Mouse (Mus musculus) myocyte (in vitro differentiated cells): ENCODE data around the gene Gfra1. TPM values are rescaled to one million over a fixed set of nuclear protein-coding genes. Genes with fewer than 3 reads are reported as not detected.

Source experiments
- H3K27me3 ChIP-seq: one replicate; pipeline ENCODE4 v1.6.1; 2011; ENCODE audit not compliant: control insufficient read depth, insufficient read depth, insufficient read length
- H3K36me3 ChIP-seq: one replicate; pipeline ENCODE4 v1.6.1; 2011; ENCODE audit not compliant: control insufficient read depth, insufficient read depth
- H3K4me2 ChIP-seq: one replicate; pipeline ENCODE4 v1.6.1; 2011; ENCODE audit warnings: low read depth, control low read depth
- H3K4me3 ChIP-seq: one replicate; pipeline ENCODE4 v1.5.1; 2011; ENCODE audit warnings: mild to moderate bottlenecking, control low read depth, moderate library complexity
- H3K79me2 ChIP-seq: one replicate; pipeline ENCODE4 v1.6.1; 2011; ENCODE audit not compliant: control insufficient read depth, insufficient read depth
- H3ac ChIP-seq: one replicate; pipeline ENCODE4 v1.6.1; 2011; ENCODE audit not compliant: control insufficient read depth, insufficient read length
- CEBPB ChIP-seq: IDR thresholded peaks from 2 replicates; pipeline ENCODE4 v1.6.1; 2011; ENCODE audit warnings: mild to moderate bottlenecking, moderate library complexity; ENCODE audit not compliant: poor library complexity, insufficient read depth, severe bottlenecking
- E2F4 ChIP-seq: IDR thresholded peaks from one replicate; pipeline ENCODE4 v1.6.1; 2011; ENCODE audit warnings: mild to moderate bottlenecking, control low read depth, moderate library complexity; ENCODE audit not compliant: insufficient read depth
- MAX ChIP-seq: IDR thresholded peaks from one replicate; pipeline ENCODE4 v1.6.1; 2011; ENCODE audit warnings: low read depth, mild to moderate bottlenecking, control low read depth
- MYOD1 ChIP-seq, 3 experiments: IDR thresholded peaks; one replicate each; pipeline ENCODE4 v1.6.1; 2011; ENCODE audit warnings: control low read depth in 2 of 3, low read depth in 2 of 3, mild to moderate bottlenecking in 2 of 3, moderate library complexity in 1 of 3; ENCODE audit not compliant: insufficient read length in 2 of 3, control insufficient read depth in 1 of 3
- MYOG ChIP-seq, 3 experiments: IDR thresholded peaks; one replicate each; pipeline ENCODE4 v1.6.1; 2011; ENCODE audit warnings: control low read depth in 2 of 3, low read depth in 2 of 3, mild to moderate bottlenecking in 2 of 3; ENCODE audit not compliant: insufficient read length in 2 of 3, control insufficient read depth in 1 of 3, insufficient read depth in 1 of 3
- POLR2A ChIP-seq: IDR thresholded peaks from one replicate; pipeline ENCODE4 v1.6.1; 2011; ENCODE audit warnings: low read depth, mild to moderate bottlenecking, control low read depth, moderate library complexity; ENCODE audit not compliant: insufficient read length
- POLR2AphosphoS2 ChIP-seq: IDR thresholded peaks from one replicate; pipeline ENCODE4 v1.6.1; 2011; ENCODE audit warnings: low read depth, control low read depth; ENCODE audit not compliant: insufficient read length
- REST ChIP-seq: IDR thresholded peaks from one replicate; pipeline ENCODE4 v1.6.1; 2011; ENCODE audit warnings: mild to moderate bottlenecking, control low read depth, moderate library complexity; ENCODE audit not compliant: insufficient read depth, insufficient read length
- SRF ChIP-seq: IDR thresholded peaks from one replicate; pipeline ENCODE4 v1.6.1; 2011; ENCODE audit warnings: low read depth; ENCODE audit not compliant: control insufficient read depth, insufficient read length
- TCF12 ChIP-seq: IDR thresholded peaks from one replicate; pipeline ENCODE4 v1.6.1; 2011; ENCODE audit warnings: mild to moderate bottlenecking, control low read depth; ENCODE audit not compliant: poor library complexity, insufficient read depth, severe bottlenecking
- TCF3 ChIP-seq: IDR thresholded peaks from one replicate; pipeline ENCODE4 v1.6.1; 2011; ENCODE audit warnings: low read depth, control low read depth; ENCODE audit not compliant: insufficient read length
- USF1 ChIP-seq: IDR thresholded peaks from one replicate; pipeline ENCODE4 v1.6.1; 2011; ENCODE audit warnings: low read depth, mild to moderate bottlenecking, control low read depth, moderate library complexity
- polyA plus RNA-seq: library from polyadenylated mRNA; unstranded; fragments of >200 nt; fragmentation: generic; extraction: Trizol; gene quantifications from one replicate; pipeline ENCODE4 v1.2.1, GENCODE M21; 2012; ENCODE audit warnings: missing spikeins

Gfra1 gene
- polyA plus RNA-seq, 1 experiment = 4.6 TPM

DNA sequence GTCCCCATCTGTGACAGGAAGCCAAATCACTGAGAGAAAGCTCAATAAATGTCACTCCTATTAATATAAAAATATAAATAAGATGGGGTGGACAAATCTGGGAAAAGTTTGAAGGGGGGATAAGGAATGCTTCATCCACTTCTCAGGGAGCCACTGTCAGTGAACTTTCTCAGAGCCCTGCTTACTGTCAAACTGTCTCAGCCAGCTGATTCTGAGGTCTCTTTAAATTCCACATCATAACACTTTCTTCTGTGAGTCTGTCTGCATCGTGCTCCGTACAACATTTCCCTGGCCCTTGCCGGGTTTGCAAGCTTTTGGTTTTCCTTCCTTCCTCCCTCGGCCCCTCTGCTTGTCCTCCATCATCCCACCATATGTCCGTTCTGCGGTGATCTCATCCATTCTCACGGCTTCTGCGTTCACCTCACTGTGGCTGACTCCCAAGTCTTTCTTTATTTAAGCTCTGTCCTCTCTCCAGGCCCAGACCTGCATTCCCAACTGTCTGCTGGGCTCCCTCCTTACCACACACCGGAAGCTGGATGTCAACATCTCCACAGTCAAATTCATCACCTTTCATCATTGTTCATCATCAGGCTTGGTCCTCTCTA, 26.8 kb upstream of the Gfra1 start:
- Histone ChIP-seq H3K79me2 (no peaks in the 10 kb centered on the region), H3K27me3 (no peaks in the 10 kb centered on the region), H3K4me3 (no peak overlapping the region), H3K4me2 (no peak overlapping the region), H3K36me3 (no peaks in the 10 kb centered on the region), H3ac (no peak overlapping the region)
- TF ChIP-seq POLR2AphosphoS2 (no peak), MYOG (IDR thresholded peaks at IDR 0.05; ENCODE audit: control insufficient read depth in 1 of 3, insufficient read depth in 1 of 3, insufficient read length in 2 of 3, low read depth in 2 of 3) (no peak), MAX (no peak), POLR2A (no peak), SRF (no peak), TCF3 (no peak), TCF12 (no peak), CEBPB (no peak), USF1 (no peak), MYOD1 (IDR thresholded peaks at IDR 0.05; ENCODE audit: control insufficient read depth in 1 of 3, insufficient read length in 2 of 3, low read depth in 2 of 3) (no peak), E2F4 (no peak), REST (no peak)

DNA sequence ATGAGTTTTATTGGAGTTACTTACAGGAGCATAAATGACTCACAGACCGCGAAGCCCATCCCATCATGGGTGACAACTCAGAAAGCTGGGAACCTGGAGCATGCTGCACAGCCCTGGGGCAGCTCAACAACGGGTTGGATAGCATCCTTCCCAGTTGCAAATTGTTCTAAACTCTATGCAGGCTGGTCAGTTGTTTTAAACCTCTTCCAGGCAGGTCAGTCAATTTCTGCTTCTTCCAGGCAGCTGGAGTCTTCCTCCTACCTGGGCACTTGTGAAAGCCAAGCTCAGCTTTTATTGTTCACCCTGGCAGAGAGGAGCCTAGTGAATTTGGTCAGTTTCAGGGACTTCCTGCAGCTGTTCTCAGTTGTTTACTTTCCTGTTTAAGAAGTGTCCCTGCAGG, 18.5 kb upstream of the Gfra1 start:
- H3K36me3 ChIP-seq = no peaks in the 10 kb centered on the region
- no peak overlapping the region for H3K4me3 ChIP-seq
- TF ChIP-seq CEBPB (no peak), MYOG (IDR thresholded peaks at IDR 0.05; ENCODE audit: control insufficient read depth in 1 of 3, insufficient read depth in 1 of 3, insufficient read length in 2 of 3, low read depth in 2 of 3) (no peak), TCF3 (no peak), REST (no peak), MYOD1 (IDR thresholded peaks at IDR 0.05; ENCODE audit: control insufficient read depth in 1 of 3, insufficient read length in 2 of 3, low read depth in 2 of 3) (no peak), E2F4 (no peak), TCF12 (no peak), POLR2A (no peak), POLR2AphosphoS2 (no peak), MAX (no peak), USF1 (no peak), SRF (no peak)
- H3K27me3 ChIP-seq = no peaks in the 10 kb centered on the region
- no peaks in the 10 kb centered on the region for H3K79me2 ChIP-seq
- H3ac ChIP-seq = no peak overlapping the region
- H3K4me2 ChIP-seq = no peak overlapping the region

DNA sequence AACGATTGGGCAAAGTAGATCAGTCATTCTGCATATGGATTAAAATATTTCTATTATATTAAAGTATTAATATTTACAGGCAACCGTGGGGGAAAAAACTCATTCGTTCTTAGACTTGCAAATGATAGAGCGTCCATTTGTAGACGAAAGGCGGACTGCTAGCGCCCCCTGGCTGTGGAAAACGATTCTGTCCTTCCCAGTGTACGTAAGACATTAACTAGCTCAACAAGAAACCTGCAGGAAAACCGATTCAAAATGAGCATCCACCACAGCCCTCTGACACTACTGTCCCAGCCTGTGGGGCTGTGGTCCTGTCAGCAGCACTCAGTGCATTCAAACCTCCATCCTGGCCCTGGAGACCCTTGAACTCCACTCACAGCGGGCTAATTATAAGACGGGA, 13.7 kb upstream of the Gfra1 start:
- Histone ChIP-seq H3K27me3 (no peaks in the 10 kb centered on the region), H3ac (no peak overlapping the region), H3K36me3 (no peaks in the 10 kb centered on the region), H3K4me3 (no peak overlapping the region), H3K79me2 (no peaks in the 10 kb centered on the region), H3K4me2 (peak overlapping the region; percentile 27)
- TF ChIP-seq MYOD1 (IDR thresholded peaks at IDR 0.05; ENCODE audit: control insufficient read depth in 1 of 3, insufficient read length in 2 of 3, low read depth in 2 of 3) (no peak), TCF12 (no peak), E2F4 (no peak), SRF (no peak)

- H3K27me3 ChIP-seq = no peaks in the 10 kb centered on the region
- no peak overlapping the region for H3K4me2 ChIP-seq
- H3ac ChIP-seq = no peak overlapping the region
- H3K4me3 ChIP-seq = no peak overlapping the region
- H3K79me2 ChIP-seq = no peaks in the 10 kb centered on the region
- TF ChIP-seq POLR2AphosphoS2 (no peak), TCF12 (no peak), CEBPB (no peak), MYOG (IDR thresholded peaks at IDR 0.05; ENCODE audit: control insufficient read depth in 1 of 3, insufficient read depth in 1 of 3, insufficient read length in 2 of 3, low read depth in 2 of 3) (no peak), REST (no peak), MYOD1 (IDR thresholded peaks at IDR 0.05; ENCODE audit: control insufficient read depth in 1 of 3, insufficient read length in 2 of 3, low read depth in 2 of 3) (no peak), USF1 (no peak), MAX (no peak), E2F4 (no peak), SRF (no peak), POLR2A (no peak), TCF3 (no peak)
- no peaks in the 10 kb centered on the region for H3K36me3 ChIP-seq
These were observed 12.6 kb upstream of the Gfra1 start for GRCm38 (mm10) chr19:58468331-58468730.

- no peaks in the 10 kb centered on the region for H3K79me2 ChIP-seq
- no peak overlapping the region for H3K4me2 ChIP-seq
- H3ac ChIP-seq = no peak overlapping the region
- no peak overlapping the region for H3K4me3 ChIP-seq
- no peaks in the 10 kb centered on the region for H3K27me3 ChIP-seq
- TF ChIP-seq REST (no peak), USF1 (no peak), MYOG (IDR thresholded peaks at IDR 0.05; ENCODE audit: control insufficient read depth in 1 of 3, insufficient read depth in 1 of 3, insufficient read length in 2 of 3, low read depth in 2 of 3) (no peak), SRF (no peak), TCF3 (no peak), MAX (no peak), TCF12 (no peak)
- no peaks in the 10 kb centered on the region for H3K36me3 ChIP-seq
These were observed 8.0 kb upstream of the Gfra1 start for GRCm38 (mm10) chr19:58463755-58464154.
